In the genomic region with DNA sequence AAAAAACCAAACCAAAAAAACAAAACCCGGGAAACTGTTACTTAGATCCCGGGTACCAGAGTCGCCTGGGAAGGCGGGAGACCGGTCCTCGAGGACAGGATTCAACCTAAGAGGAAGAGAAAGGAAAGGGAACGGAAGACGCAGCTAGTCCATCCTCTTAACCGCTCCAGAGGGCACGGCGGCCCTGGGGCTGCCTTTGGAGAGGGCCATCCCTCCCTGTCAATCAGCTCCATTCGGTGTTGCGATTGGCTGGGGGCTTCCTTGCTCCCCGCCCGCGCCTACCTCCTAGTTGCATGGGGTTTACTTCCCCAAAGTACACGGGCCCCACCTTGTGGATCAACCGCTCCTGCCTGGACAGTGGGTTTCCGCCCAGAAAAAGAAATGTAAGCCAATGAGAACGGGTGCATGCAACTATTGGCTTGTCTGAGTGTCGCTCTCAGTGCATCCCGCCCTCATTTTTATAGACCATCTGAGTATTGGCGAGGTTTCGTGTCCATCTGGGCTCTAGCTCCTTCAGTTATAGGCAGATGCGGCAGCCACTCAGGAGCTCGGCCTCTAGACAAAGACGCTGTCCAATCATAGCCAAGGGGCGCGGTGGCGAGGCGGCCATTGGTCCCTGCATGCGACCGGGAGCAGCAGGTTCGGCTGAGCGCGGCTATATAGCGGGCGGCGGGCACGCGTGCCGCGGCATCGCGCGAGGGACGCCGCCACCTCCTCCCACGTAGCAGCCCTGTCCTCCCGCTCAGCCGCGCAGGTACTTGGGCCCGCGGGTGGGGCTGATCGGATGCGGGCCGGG, we compare ENCODE assay signal across 8 mouse cellular contexts. TPM values are rescaled to one million over a fixed set of nuclear protein-coding genes. Genes with fewer than 3 reads are reported as not detected.
DNase-seq lines count a peak whose midpoint lies in the region; ATAC-seq lines count a peak whose summit lies in the region.

A gene (plus strand): TSS at position 638 of the 796 bp plus-strand sequence.

- peak within 1 kb of the TSS; percentile 86 for H3K4me3 ChIP-seq in hindbrain, embryonic 14.5 days (replicated peaks; ENCODE audit: low read length)

- H3K4me2 ChIP-seq in hindbrain, embryonic 14.5 days (replicated peaks): peak within 1 kb of the TSS; percentile 91

- under 1% methylated on average over 57 of the region's 57 CpGs for WGBS in hindbrain, embryonic 14.5 days

- H3K9me3 ChIP-seq in hindbrain, embryonic 14.5 days (ENCODE audit: control insufficient read depth, low read length): no peaks in the 10 kb centered on the region

- peak; percentile 100 for DNase-seq in R1 (ENCODE audit: low read depth, low spot score)
- DNase-seq in cerebellum, postnatal 25 days: peak; percentile 99
- DNase-seq in frontal cortex, postnatal 25 days (ENCODE audit: low spot score in 2 of 2): peak; percentile 99
- peak; percentile 98 for DNase-seq in hindbrain, embryonic 14.5 days (ENCODE audit: low spot score)
- peak; percentile 99 to 100 for DNase-seq in layer of hippocampus, postnatal 36 days
- DNase-seq in lung, postnatal 36 days: peak; percentile 100
- peak; percentile 100 for DNase-seq in retina, postnatal 1 day
- DNase-seq in urinary bladder, adult 18-20 months (ENCODE audit: low spot score in 2 of 2): peak; percentile 97 to 99

- peak within 1 kb of the TSS; percentile 88 for H3K9ac ChIP-seq in hindbrain, embryonic 14.5 days

- H3K4me1 ChIP-seq in hindbrain, embryonic 14.5 days (replicated peaks; ENCODE audit: control insufficient read depth, insufficient read depth, low read length): peaks cover 27% of the 10 kb centered on the region

- peak; percentile 98 for ATAC-seq in hindbrain, embryonic 14.5 days (ENCODE audit: low FRiP score)

- 0 out of 2 replicates have a peak, but pooled peaks cover 6% of the 10 kb centered on the region for H3K36me3 ChIP-seq in hindbrain, embryonic 14.5 days (replicated peaks; ENCODE audit: control insufficient read depth, insufficient read depth)

- peak within 1 kb of the TSS; percentile 81 for H3K27ac ChIP-seq in hindbrain, embryonic 14.5 days

- no peaks in the 10 kb centered on the region for H3K27me3 ChIP-seq in hindbrain, embryonic 14.5 days (ENCODE audit: control insufficient read depth, insufficient read depth, low read length)

RNA-seq across cellular contexts. Expression of the gene that starts here (rescaled TPM):
- 99.5 and 102 TPM in 2 replicates for polyA plus RNA-seq in hindbrain, embryonic 14.5 days (2014; fragmentation: Nextera tagmentation; extraction: Ambion mirVana)
- total RNA-seq in layer of hippocampus, postnatal 36 days (2021): 10 to 100 TPM; 34.1 to 36.8 TPM

Comparison
In these comparisons a context has a peak if more than half of its experiments do, and no peak if none do; other contexts are left out.
1. Peak in every context shown above with its lines: DNase-seq, ATAC-seq, H3K4me3 ChIP-seq and H3K27ac ChIP-seq.